Mouse (Mus musculus): ENCODE results near the gene Tsnaxip1. TPM values are rescaled to one million over a fixed set of nuclear protein-coding genes. Genes with fewer than 3 reads are reported as not detected.

The Tsnaxip1 gene
- polyA plus RNA-seq, 1 experiment from 2014 or later = 0.13 TPM

DNA sequence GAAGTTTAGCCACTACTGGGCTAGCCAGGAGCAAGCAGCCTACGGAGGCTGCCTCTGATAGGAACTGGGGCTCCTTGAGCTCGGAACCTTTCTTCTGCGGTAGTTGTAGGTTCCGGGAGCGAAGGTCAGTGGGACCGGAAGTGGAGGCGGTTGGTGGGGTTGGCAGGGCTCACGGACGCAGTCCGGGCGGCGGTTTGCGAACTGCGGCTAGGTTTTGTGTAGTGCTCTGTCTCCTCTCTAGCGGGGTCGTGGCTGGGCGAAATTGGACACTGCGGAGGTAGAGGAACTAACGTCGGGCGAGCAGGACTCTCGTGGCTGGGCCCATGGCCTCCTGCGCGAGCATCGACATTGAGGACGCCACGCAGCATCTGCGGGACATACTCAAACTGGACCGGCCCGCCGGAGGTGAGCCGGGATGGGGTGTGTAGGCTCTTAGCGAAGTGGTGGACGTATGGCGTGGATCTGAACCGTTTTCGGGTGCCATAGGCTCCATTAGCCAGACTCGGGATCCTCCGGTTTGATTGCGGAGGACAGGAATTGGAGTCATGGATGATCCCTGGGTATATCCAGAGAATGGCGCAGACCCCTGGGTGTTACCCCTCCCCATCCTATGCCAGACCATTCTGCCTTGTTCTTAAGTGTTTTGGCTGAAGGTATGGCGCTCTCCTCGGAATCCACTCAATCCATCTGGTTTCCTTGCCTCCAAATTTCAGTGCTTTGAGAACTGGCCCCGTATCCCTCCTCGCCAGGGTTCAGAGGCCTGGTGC is 53.4 kb downstream of the Tsnaxip1 start, which contains the start of gene Edc4:
Gene Edc4 (plus strand): TSS at position 128 of the 767 bp plus-strand sequence.
- peak; percentile 85 for ATAC-seq (replicated peaks; ENCODE audit: low FRiP score)
- Histone ChIP-seq H3K27me3 (no peaks in the 10 kb centered on the region), H3K4me1 (peaks cover 31% of the 10 kb centered on the region), H3K4me3 (replicated peaks) (peak within 1 kb of the TSS; percentile 94), H3K36me3 (peaks cover 59% of the 10 kb centered on the region), H3K4me2 (peak within 1 kb of the TSS; percentile 78), H3K9ac (peak within 1 kb of the TSS; percentile 91), H3K9me3 (replicated peaks) (no peaks in the 10 kb centered on the region), H3K27ac (peak within 1 kb of the TSS; percentile 79)
- WGBS = under 1% methylated on average over 45 of the region's 45 CpGs

DNA sequence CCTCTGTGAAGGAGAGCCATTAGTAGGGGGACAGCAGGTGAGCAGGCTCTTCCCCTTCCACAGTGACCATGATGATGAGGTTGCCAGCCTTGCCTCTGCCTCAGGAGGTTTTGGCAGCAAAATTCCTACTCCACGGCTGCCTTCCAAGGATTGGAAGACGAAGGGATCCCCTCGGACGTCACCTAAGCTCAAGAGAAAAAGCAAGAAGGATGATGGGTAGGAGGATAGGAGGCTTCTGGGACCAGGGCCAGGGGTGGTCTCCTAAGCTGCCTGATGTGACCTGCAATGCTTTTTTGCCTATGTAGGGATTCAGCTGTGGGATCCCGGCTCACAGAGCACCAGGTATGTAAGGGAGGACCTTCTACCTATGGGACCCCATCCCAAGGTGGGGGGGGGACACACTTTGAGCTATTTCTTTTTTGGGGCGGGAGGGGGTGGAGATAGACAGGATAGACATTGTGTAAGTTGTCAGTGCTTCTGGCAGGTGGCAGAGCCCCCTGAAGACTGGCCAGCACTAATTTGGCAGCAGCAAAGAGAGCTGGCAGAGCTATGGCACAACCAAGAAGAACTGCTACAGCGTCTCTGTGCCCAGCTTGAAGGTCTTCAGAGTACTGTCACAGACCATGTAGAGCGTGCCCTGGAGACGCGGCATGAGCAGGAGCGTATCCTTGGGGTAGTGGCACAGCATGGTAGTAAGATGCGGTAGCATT is 62.4 kb downstream of the Tsnaxip1 start:
- Histone ChIP-seq H3K4me1 (peaks cover 7% of the 10 kb centered on the region), H3K27ac (no peak overlapping the region), H3K27me3 (no peaks in the 10 kb centered on the region), H3K9me3 (replicated peaks) (no peaks in the 10 kb centered on the region), H3K9ac (no peak overlapping the region), H3K36me3 (peaks cover 92% of the 10 kb centered on the region), H3K4me3 (replicated peaks) (no peak overlapping the region), H3K4me2 (no peak overlapping the region)
- ATAC-seq (replicated peaks; ENCODE audit: low FRiP score) = no peak
- WGBS = 94% methylated on average over 12 of the region's 12 CpGs

- Histone ChIP-seq H3K4me1 (peaks cover 7% of the 10 kb centered on the region), H3K27ac (no peak overlapping the region), H3K4me2 (no peak overlapping the region), H3K27me3 (no peaks in the 10 kb centered on the region), H3K9ac (no peak overlapping the region), H3K9me3 (replicated peaks) (no peaks in the 10 kb centered on the region), H3K4me3 (replicated peaks) (no peak overlapping the region), H3K36me3 (peaks cover 88% of the 10 kb centered on the region)
- no peak for ATAC-seq (replicated peaks; ENCODE audit: low FRiP score)
- WGBS = 75% methylated on average over 6 of the region's 6 CpGs
These were observed 63.3 kb downstream of the Tsnaxip1 start for GRCm38 (mm10) chr8:105890870-105891269.

GRCm38 (mm10) chr8:105892432-105892831 is 64.9 kb downstream of the Tsnaxip1 start:
- ATAC-seq (replicated peaks; ENCODE audit: low FRiP score) = no peak
- Histone ChIP-seq H3K9ac (no peak overlapping the region), H3K27ac (no peak overlapping the region), H3K4me2 (no peak overlapping the region), H3K4me3 (replicated peaks) (no peak overlapping the region), H3K27me3 (no peaks in the 10 kb centered on the region), H3K4me1 (peaks cover 7% of the 10 kb centered on the region), H3K9me3 (replicated peaks) (no peaks in the 10 kb centered on the region), H3K36me3 (peaks cover 73% of the 10 kb centered on the region)
- 85% methylated on average over 6 of the region's 6 CpGs for WGBS

- H3K4me3 ChIP-seq (replicated peaks) = no peak within 1 kb of the TSS
- no peaks in the 10 kb centered on the region for H3K27me3 ChIP-seq
- no peak within 1 kb of the TSS for H3K9ac ChIP-seq
- no peaks in the 10 kb centered on the region for H3K9me3 ChIP-seq (replicated peaks)
- peaks cover 64% of the 10 kb centered on the region for H3K36me3 ChIP-seq
- H3K4me2 ChIP-seq = peak within 1 kb of the TSS; percentile 37; the same call in 1 of the 2 replicates
- H3K4me1 ChIP-seq = peaks cover 7% of the 10 kb centered on the region
- peak; percentile 95 for ATAC-seq (replicated peaks; ENCODE audit: low FRiP score)
- no peak within 1 kb of the TSS for H3K27ac ChIP-seq
- WGBS = 9% methylated on average over 11 of the region's 11 CpGs
These were observed 65.8 kb downstream of the Tsnaxip1 start, which contains the start of gene Nrn1l for GRCm38 (mm10) chr8:105893339-105893738. Gene Nrn1l, plus strand, starts transcription at chr8:105893567.

Other genes starting within 250 kb of the Tsnaxip1 start
- gene Ripor1, start 222.5 kb upstream of the Tsnaxip1 start, polyA plus RNA-seq (2015; fragmentation: Nextera tagmentation; extraction: Ambion mirVana) = 33.3 and 39.5 TPM in 2 replicates
- gene Ctcf, start 191.2 kb upstream of the Tsnaxip1 start, polyA plus RNA-seq (2015; fragmentation: Nextera tagmentation; extraction: Ambion mirVana) = 134 TPM in 2 replicates
- gene Agrp, start 190.3 kb upstream of the Tsnaxip1 start, polyA plus RNA-seq (2015; fragmentation: Nextera tagmentation; extraction: Ambion mirVana) = 0.83 and 1.1 TPM in 2 replicates
- gene Carmil2, start 141.5 kb upstream of the Tsnaxip1 start, polyA plus RNA-seq (2015; fragmentation: Nextera tagmentation; extraction: Ambion mirVana) = 0.63 and 0.78 TPM in 2 replicates
- gene Acd, start 126.6 kb upstream of the Tsnaxip1 start, polyA plus RNA-seq (2015; fragmentation: Nextera tagmentation; extraction: Ambion mirVana) = 55.3 and 67.2 TPM in 2 replicates
- gene Pard6a, start 126.6 kb upstream of the Tsnaxip1 start, polyA plus RNA-seq (2015; fragmentation: Nextera tagmentation; extraction: Ambion mirVana) = 16.9 and 18.0 TPM in 2 replicates
- gene 4933405L10Rik, start 120.1 kb upstream of the Tsnaxip1 start, polyA plus RNA-seq (2015; fragmentation: Nextera tagmentation; extraction: Ambion mirVana) = 0.26 TPM in 1 of 2 replicates, not detected in the other
- gene Enkd1, start 119.5 kb upstream of the Tsnaxip1 start, polyA plus RNA-seq (2015; fragmentation: Nextera tagmentation; extraction: Ambion mirVana) = 28.8 and 31.0 TPM in 2 replicates
- gene Gfod2, start 69.1 kb upstream of the Tsnaxip1 start, polyA plus RNA-seq (2015; fragmentation: Nextera tagmentation; extraction: Ambion mirVana) = 21.2 and 23.7 TPM in 2 replicates
- gene Ranbp10, start 381 bp upstream of the Tsnaxip1 start, polyA plus RNA-seq (2015; fragmentation: Nextera tagmentation; extraction: Ambion mirVana) = 12.2 and 13.8 TPM in 2 replicates
- gene Cenpt, start 25.5 kb downstream of the Tsnaxip1 start, polyA plus RNA-seq (2015; fragmentation: Nextera tagmentation; extraction: Ambion mirVana) = 42.0 and 47.0 TPM in 2 replicates
- gene Thap11, start 27.4 kb downstream of the Tsnaxip1 start, polyA plus RNA-seq (2015; fragmentation: Nextera tagmentation; extraction: Ambion mirVana) = 66.9 and 67.5 TPM in 2 replicates
- gene Nutf2, start 32.8 kb downstream of the Tsnaxip1 start, polyA plus RNA-seq (2015; fragmentation: Nextera tagmentation; extraction: Ambion mirVana) = 283 and 294 TPM in 2 replicates
- gene Edc4, start 53.1 kb downstream of the Tsnaxip1 start, polyA plus RNA-seq (2015; fragmentation: Nextera tagmentation; extraction: Ambion mirVana) = 47.1 and 51.9 TPM in 2 replicates
- gene Nrn1l, start 65.8 kb downstream of the Tsnaxip1 start, polyA plus RNA-seq (2015; fragmentation: Nextera tagmentation; extraction: Ambion mirVana) = 0.78 and 0.92 TPM in 2 replicates
- 36.4 and 41.9 TPM in 2 replicates for gene Pskh1, start 72.7 kb downstream of the Tsnaxip1 start, polyA plus RNA-seq (2015; fragmentation: Nextera tagmentation; extraction: Ambion mirVana)
- 1.2 and 1.7 TPM in 2 replicates for gene Ctrl, start 106.1 kb downstream of the Tsnaxip1 start, polyA plus RNA-seq (2015; fragmentation: Nextera tagmentation; extraction: Ambion mirVana)
- 43.8 and 44.5 TPM in 2 replicates for gene Psmb10, start 110.7 kb downstream of the Tsnaxip1 start, polyA plus RNA-seq (2015; fragmentation: Nextera tagmentation; extraction: Ambion mirVana)
- 1.3 and 2.8 TPM in 2 replicates for gene Lcat, start 115.7 kb downstream of the Tsnaxip1 start, polyA plus RNA-seq (2015; fragmentation: Nextera tagmentation; extraction: Ambion mirVana)
- gene Slc12a4, start 138.4 kb downstream of the Tsnaxip1 start, polyA plus RNA-seq (2015; fragmentation: Nextera tagmentation; extraction: Ambion mirVana) = 30.1 and 33.9 TPM in 2 replicates
- gene Dpep3, start 151.7 kb downstream of the Tsnaxip1 start, polyA plus RNA-seq (2015; fragmentation: Nextera tagmentation; extraction: Ambion mirVana) = not detected in 2 replicates
- 20.5 and 23.3 TPM in 2 replicates for gene Dus2, start 163.6 kb downstream of the Tsnaxip1 start, polyA plus RNA-seq (2015; fragmentation: Nextera tagmentation; extraction: Ambion mirVana)
- 0.18 TPM in 1 of 2 replicates, not detected in the other for gene Dpep2nb, start 178.2 kb downstream of the Tsnaxip1 start, polyA plus RNA-seq (2015; fragmentation: Nextera tagmentation; extraction: Ambion mirVana)
- gene Ddx28, start 184.2 kb downstream of the Tsnaxip1 start, polyA plus RNA-seq (2015; fragmentation: Nextera tagmentation; extraction: Ambion mirVana) = 17.0 and 18.9 TPM in 2 replicates
- 6.5 and 7.3 TPM in 2 replicates for gene Nfatc3, start 231.1 kb downstream of the Tsnaxip1 start, polyA plus RNA-seq (2015; fragmentation: Nextera tagmentation; extraction: Ambion mirVana)

All from kidney, embryonic 15.5 days (tissue).